Mouse (Mus musculus): ENCODE results near the gene St7. TPM values are rescaled to one million over a fixed set of nuclear protein-coding genes. Genes with fewer than 3 reads are reported as not detected.

Gene St7
- polyA plus RNA-seq, 1 experiment from 2014 or later, result 22.4 TPM

DNA sequence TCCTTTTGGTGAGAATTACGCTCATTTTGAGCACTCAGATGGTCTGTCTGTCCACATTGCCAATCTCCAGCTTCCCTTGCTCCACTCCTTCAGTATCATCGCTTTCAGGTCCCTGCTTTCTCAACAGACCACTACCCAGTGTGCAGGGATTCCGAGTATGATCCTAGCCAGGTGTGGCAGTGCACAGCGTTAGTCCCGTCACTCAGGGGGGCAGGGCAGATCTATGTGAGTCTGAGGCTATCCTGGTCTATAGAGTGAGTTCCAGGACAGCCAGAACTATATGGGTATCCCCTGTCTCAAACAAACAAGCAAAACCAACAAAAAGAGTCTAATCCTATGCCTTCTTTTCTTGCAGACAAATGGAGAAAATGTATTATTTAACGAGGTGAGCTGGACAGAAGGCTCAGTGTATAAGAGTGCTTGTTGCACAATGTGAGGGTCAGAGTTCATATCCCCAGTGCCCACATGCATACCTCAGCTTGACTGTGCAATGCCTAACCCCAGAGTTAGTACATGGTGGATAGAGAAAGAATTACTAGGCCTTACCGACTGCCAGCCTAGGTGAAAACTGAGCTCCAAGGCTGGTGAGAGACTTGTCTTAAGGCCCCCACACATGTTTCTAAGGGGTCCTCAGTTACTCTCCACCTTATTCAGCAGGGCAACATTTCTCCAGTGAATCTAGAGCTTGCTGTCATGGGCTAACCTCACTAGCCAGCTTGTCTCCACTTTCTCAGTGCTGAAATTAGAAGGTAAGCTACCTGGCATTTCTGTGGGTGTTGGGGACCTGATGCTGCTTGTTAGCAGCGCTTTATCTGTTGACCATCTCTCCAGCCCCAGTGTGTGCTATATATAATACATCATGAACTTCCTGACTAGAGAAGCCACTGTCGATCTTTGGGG, 35.4 kb downstream of the St7 start:
- Histone ChIP-seq H3K27me3 (ENCODE audit: control insufficient read depth, insufficient read depth, low read length) (no peaks in the 10 kb centered on the region), H3K36me3 (ENCODE audit: control insufficient read depth, insufficient read depth, low read length) (no peaks in the 10 kb centered on the region), H3K9me3 (ENCODE audit: control insufficient read depth, low read length) (no peaks in the 10 kb centered on the region), H3K27ac (ENCODE audit: low read depth, low read length) (no peak overlapping the region), H3K4me1 (ENCODE audit: control insufficient read depth, insufficient read depth, low read length) (no peaks in the 10 kb centered on the region), H3K9ac (ENCODE audit: low read depth, low read length) (no peak overlapping the region), H3K4me2 (replicated peaks; ENCODE audit: low read depth, low read length) (no peak overlapping the region), H3K4me3 (ENCODE audit: low read length) (no peak overlapping the region)
- ATAC-seq (ENCODE audit: low FRiP score, low TSS enrichment), result no peak
- 86% methylated on average over 9 of the region's 9 CpGs for WGBS

DNA sequence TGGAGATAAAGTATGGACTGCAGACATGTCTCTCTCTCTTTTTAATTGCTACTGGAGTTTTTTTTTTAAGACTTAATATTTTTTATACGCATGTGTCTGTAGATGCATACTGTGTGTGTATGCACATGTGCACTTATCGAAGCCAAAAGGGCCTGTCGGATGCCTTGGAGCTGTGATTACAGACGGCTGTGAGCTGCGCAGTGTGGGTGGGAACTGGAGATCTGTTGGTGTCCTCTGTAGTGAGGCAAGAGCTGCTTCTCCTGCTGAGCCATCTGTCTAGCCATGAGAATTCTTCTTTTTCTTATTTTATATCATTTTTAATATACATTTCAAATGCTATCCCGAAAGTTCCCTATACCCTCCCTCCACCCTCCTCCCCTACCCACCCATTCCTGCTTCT, 37.4 kb downstream of the St7 start:
- Histone ChIP-seq H3K4me2 (replicated peaks; ENCODE audit: low read depth, low read length) (no peak overlapping the region), H3K36me3 (ENCODE audit: control insufficient read depth, insufficient read depth, low read length) (no peaks in the 10 kb centered on the region), H3K27me3 (ENCODE audit: control insufficient read depth, insufficient read depth, low read length) (no peaks in the 10 kb centered on the region), H3K27ac (ENCODE audit: low read depth, low read length) (no peak overlapping the region), H3K4me1 (ENCODE audit: control insufficient read depth, insufficient read depth, low read length) (no peaks in the 10 kb centered on the region), H3K9ac (ENCODE audit: low read depth, low read length) (no peak overlapping the region), H3K9me3 (ENCODE audit: control insufficient read depth, low read length) (no peaks in the 10 kb centered on the region), H3K4me3 (ENCODE audit: low read length) (no peak overlapping the region)
- no peak for ATAC-seq (ENCODE audit: low FRiP score, low TSS enrichment)
- 87% methylated on average over 6 of the region's 6 CpGs for WGBS

DNA sequence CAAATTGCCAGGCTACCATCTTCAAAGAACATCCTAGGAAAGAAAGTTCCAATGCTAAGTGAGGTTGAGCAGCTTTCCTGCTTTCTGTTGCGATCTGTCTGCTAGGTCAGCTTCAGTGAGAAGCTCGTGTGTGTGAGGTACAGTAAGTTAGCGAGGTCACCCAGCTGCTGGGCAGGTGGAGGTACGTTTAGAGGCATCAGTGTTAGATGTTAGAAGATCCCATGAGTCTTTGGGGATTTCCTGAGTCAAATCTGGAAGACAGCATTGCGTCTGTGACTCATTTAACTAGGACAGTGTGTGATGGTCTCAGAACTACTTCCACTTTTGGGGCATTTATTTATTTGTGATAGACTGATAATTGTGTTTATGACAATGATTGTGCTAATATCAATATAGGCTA, 39.0 kb downstream of the St7 start:
- Histone ChIP-seq H3K4me3 (ENCODE audit: low read length) (no peak overlapping the region), H3K36me3 (ENCODE audit: control insufficient read depth, insufficient read depth, low read length) (no peaks in the 10 kb centered on the region), H3K4me2 (replicated peaks; ENCODE audit: low read depth, low read length) (no peak overlapping the region), H3K27ac (ENCODE audit: low read depth, low read length) (no peak overlapping the region), H3K27me3 (ENCODE audit: control insufficient read depth, insufficient read depth, low read length) (no peaks in the 10 kb centered on the region), H3K9me3 (ENCODE audit: control insufficient read depth, low read length) (no peaks in the 10 kb centered on the region), H3K9ac (ENCODE audit: low read depth, low read length) (no peak overlapping the region), H3K4me1 (ENCODE audit: control insufficient read depth, insufficient read depth, low read length) (no peaks in the 10 kb centered on the region)
- no peak for ATAC-seq (ENCODE audit: low FRiP score, low TSS enrichment)
- 73% methylated on average over 5 of the region's 5 CpGs for WGBS

DNA sequence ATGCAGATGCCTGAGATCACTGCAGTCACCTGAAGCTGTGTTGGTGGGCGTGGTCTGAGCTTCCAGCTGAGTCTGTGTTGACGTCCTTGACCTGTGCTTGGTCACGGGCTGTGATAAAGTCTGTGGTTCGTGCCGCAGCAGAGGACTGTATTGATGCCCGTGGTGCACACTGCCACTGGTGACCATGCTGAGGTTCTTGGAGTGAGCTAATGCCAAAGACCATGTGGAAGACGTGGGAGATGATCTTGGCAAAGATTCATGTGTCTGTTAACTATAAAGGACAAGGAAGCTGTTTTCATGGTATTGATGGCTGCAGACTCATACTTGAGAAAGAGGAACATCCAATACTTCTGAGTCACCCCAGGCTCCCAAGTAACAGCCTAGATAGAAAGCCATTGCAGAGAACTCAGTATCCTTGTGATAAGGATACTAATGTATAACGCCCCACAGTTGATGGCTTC, 41.2 kb downstream of the St7 start:
- WGBS, result 84% methylated on average over 8 of the region's 8 CpGs
- Histone ChIP-seq H3K36me3 (ENCODE audit: control insufficient read depth, insufficient read depth, low read length) (no peaks in the 10 kb centered on the region), H3K4me1 (ENCODE audit: control insufficient read depth, insufficient read depth, low read length) (no peaks in the 10 kb centered on the region), H3K27me3 (ENCODE audit: control insufficient read depth, insufficient read depth, low read length) (no peaks in the 10 kb centered on the region), H3K9me3 (ENCODE audit: control insufficient read depth, low read length) (no peaks in the 10 kb centered on the region), H3K4me2 (replicated peaks; ENCODE audit: low read depth, low read length) (no peak overlapping the region), H3K9ac (ENCODE audit: low read depth, low read length) (no peak overlapping the region), H3K27ac (ENCODE audit: low read depth, low read length) (no peak overlapping the region), H3K4me3 (ENCODE audit: low read length) (no peak overlapping the region)
- no peak for ATAC-seq (ENCODE audit: low FRiP score, low TSS enrichment)

DNA sequence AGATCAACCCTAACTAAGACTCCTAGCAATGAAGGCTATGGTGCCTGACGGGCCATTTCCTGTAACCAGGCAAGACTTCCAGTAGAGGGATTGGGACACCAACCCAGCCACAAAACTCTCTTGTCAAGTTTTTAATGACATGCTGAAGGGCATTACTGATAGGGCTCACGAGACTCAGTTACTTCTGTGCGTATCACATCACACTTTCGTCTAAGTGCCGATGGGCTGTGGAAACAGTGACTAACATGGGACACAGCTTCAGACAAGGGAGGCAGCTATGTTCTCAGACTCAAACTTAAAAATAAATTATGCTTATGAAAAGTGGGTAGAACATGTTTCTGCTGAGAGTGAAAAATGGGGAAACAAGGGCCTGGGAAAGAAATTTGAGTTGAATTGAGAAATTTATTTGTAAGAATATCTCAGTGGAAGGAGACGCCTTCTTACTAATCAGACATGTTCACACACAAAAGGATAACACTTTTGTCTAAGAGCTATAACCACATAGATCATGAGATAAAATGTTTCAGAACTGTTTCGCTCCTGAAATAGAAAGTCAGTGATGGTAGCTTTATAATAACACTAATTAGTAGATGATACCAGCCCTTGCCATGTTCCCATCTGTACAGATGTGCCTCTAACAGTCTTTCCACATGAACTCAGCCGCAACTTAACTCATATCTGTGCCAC, 44.7 kb downstream of the St7 start:
- Histone ChIP-seq H3K4me2 (replicated peaks; ENCODE audit: low read depth, low read length) (no peak overlapping the region), H3K27me3 (ENCODE audit: control insufficient read depth, insufficient read depth, low read length) (no peaks in the 10 kb centered on the region), H3K9me3 (ENCODE audit: control insufficient read depth, low read length) (no peaks in the 10 kb centered on the region), H3K4me1 (ENCODE audit: control insufficient read depth, insufficient read depth, low read length) (no peaks in the 10 kb centered on the region), H3K9ac (ENCODE audit: low read depth, low read length) (no peak overlapping the region), H3K36me3 (ENCODE audit: control insufficient read depth, insufficient read depth, low read length) (no peaks in the 10 kb centered on the region), H3K27ac (ENCODE audit: low read depth, low read length) (no peak overlapping the region), H3K4me3 (ENCODE audit: low read length) (no peak overlapping the region)
- 85% methylated on average over 8 of the region's 8 CpGs for WGBS
- no peak for ATAC-seq (ENCODE audit: low FRiP score, low TSS enrichment)

DNA sequence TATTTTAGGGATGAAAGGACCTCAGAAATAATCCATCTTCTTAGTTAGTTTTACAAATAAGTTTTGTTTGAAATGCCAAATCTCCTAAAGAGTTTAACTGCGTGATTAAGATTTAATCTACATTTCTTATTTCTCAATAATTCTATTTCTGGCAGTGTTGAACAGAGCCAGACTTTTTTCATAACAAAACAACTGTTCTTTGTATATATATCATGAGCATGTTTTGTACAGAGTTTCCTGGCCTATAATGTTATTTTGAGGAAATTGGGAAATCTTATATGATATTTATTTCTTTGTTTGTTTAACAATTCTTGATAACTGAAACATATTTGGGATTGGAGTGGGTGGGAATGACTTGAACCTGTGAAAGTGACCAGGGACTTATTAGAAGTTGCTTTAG, 47.4 kb downstream of the St7 start:
- Histone ChIP-seq H3K27me3 (ENCODE audit: control insufficient read depth, insufficient read depth, low read length) (no peaks in the 10 kb centered on the region), H3K36me3 (ENCODE audit: control insufficient read depth, insufficient read depth, low read length) (no peaks in the 10 kb centered on the region), H3K4me3 (ENCODE audit: low read length) (no peak overlapping the region), H3K4me2 (replicated peaks; ENCODE audit: low read depth, low read length) (no peak overlapping the region), H3K9ac (ENCODE audit: low read depth, low read length) (no peak overlapping the region), H3K27ac (ENCODE audit: low read depth, low read length) (no peak overlapping the region), H3K4me1 (ENCODE audit: control insufficient read depth, insufficient read depth, low read length) (no peaks in the 10 kb centered on the region), H3K9me3 (ENCODE audit: control insufficient read depth, low read length) (no peaks in the 10 kb centered on the region)
- no peak for ATAC-seq (ENCODE audit: low FRiP score, low TSS enrichment)
- 89% methylated on average over 1 of the region's 1 CpGs for WGBS

DNA sequence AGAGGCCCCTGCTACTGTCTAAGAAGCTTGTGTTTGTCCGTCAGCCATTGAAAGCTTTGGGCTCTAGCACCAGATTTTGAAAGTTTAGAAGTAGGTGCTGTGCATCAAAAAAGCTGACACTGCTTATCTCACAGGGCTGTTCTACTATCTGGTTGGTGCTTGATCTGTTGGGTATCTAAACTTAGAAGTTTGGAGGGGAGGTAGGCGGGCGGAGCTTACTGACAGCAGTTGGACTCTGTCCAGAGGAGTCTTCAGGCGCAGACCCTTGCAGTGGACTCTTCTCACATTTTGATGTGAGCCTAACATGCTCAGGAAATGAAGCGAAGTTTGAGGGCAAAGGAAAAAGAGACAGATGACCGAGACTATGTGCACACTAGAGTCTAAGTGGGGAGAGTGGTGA, 48.9 kb downstream of the St7 start:
- no peak overlapping the region for H3K9ac ChIP-seq (ENCODE audit: low read depth, low read length)
- H3K36me3 ChIP-seq (ENCODE audit: control insufficient read depth, insufficient read depth, low read length), result no peaks in the 10 kb centered on the region
- 82% methylated on average over 6 of the region's 6 CpGs for WGBS
- no peaks in the 10 kb centered on the region for H3K27me3 ChIP-seq (ENCODE audit: control insufficient read depth, insufficient read depth, low read length)
- no peak for ATAC-seq (ENCODE audit: low FRiP score, low TSS enrichment)
- no peaks in the 10 kb centered on the region for H3K4me1 ChIP-seq (ENCODE audit: control insufficient read depth, insufficient read depth, low read length)
- no peak overlapping the region for H3K27ac ChIP-seq (ENCODE audit: low read depth, low read length)
- H3K4me2 ChIP-seq (replicated peaks; ENCODE audit: low read depth, low read length), result no peak overlapping the region
- no peak overlapping the region for H3K4me3 ChIP-seq (ENCODE audit: low read length)
- H3K9me3 ChIP-seq (ENCODE audit: control insufficient read depth, low read length), result no peaks in the 10 kb centered on the region

DNA sequence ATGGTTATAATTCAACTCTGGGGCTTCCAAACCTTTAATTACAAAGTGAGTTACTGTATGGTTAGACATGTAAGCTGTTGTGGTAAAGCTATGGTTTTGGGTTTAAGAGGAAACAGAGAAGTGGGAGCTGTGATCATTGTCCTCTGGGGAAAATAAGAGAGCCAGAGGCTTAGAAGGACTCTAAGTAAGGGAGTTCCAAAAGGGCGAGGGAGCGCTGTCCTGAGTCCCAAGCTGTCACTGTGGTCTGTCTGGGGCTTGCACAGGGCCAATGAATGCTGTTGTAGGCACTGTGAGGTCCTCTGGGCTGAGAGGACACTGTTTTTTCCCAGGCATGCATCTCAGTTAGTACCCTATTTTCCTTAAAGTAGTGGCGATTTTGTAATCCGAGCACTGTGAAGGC, 49.5 kb downstream of the St7 start:
- no peak for ATAC-seq (ENCODE audit: low FRiP score, low TSS enrichment)

DNA sequence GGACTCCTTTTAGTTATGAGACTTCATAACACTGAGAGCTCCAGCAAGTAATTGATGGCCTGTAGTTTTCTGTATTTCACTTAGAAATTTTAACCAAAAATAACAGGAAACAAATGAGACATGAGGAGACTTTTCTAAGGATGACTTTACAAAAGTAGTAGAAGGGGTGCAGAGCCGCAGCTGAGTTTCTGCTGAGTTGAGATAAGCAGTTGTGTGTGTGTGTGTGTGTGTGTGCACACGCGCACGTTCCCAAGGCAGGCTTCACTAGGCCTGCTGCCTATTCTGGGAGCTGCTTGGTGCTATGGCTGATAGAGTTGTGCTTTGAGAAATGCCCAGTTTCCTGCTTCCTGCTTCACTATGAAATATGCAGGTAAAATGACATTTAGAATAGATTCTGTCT, 50.6 kb downstream of the St7 start:
- no peak overlapping the region for H3K4me2 ChIP-seq (replicated peaks; ENCODE audit: low read depth, low read length)
- H3K9ac ChIP-seq (ENCODE audit: low read depth, low read length), result no peak overlapping the region
- no peak for ATAC-seq (ENCODE audit: low FRiP score, low TSS enrichment)
- no peak overlapping the region for H3K27ac ChIP-seq (ENCODE audit: low read depth, low read length)
- no peak overlapping the region for H3K4me3 ChIP-seq (ENCODE audit: low read length)
- no peaks in the 10 kb centered on the region for H3K9me3 ChIP-seq (ENCODE audit: control insufficient read depth, low read length)
- H3K36me3 ChIP-seq (ENCODE audit: control insufficient read depth, insufficient read depth, low read length), result no peaks in the 10 kb centered on the region
- no peaks in the 10 kb centered on the region for H3K4me1 ChIP-seq (ENCODE audit: control insufficient read depth, insufficient read depth, low read length)
- WGBS, result 83% methylated on average over 4 of the region's 4 CpGs
- no peaks in the 10 kb centered on the region for H3K27me3 ChIP-seq (ENCODE audit: control insufficient read depth, insufficient read depth, low read length)

More for the DNA sequence above, 49.5 kb downstream of the St7 start:
- H3K27ac ChIP-seq (ENCODE audit: low read depth, low read length), result no peak overlapping the region
- H3K27me3 ChIP-seq (ENCODE audit: control insufficient read depth, insufficient read depth, low read length), result no peaks in the 10 kb centered on the region
- no peak overlapping the region for H3K4me2 ChIP-seq (replicated peaks; ENCODE audit: low read depth, low read length)
- no peaks in the 10 kb centered on the region for H3K36me3 ChIP-seq (ENCODE audit: control insufficient read depth, insufficient read depth, low read length)
- no peak overlapping the region for H3K9ac ChIP-seq (ENCODE audit: low read depth, low read length)
- H3K9me3 ChIP-seq (ENCODE audit: control insufficient read depth, low read length), result no peaks in the 10 kb centered on the region
- H3K4me1 ChIP-seq (ENCODE audit: control insufficient read depth, insufficient read depth, low read length), result no peaks in the 10 kb centered on the region
- 90% methylated on average over 4 of the region's 4 CpGs for WGBS
- no peak overlapping the region for H3K4me3 ChIP-seq (ENCODE audit: low read length)
